Mouse (Mus musculus): ENCODE data around the gene Ap2a1. TPM values are rescaled to one million over a fixed set of nuclear protein-coding genes. Genes with fewer than 3 reads are reported as not detected.

The Ap2a1 gene
- polyA plus RNA-seq, 1 experiment from 2014 or later: 67.3 TPM

GRCm38 (mm10) chr7:44915314-44915713 is 14.0 kb downstream of the Ap2a1 start:
- Histone ChIP-seq H3K36me3 (ENCODE audit: control insufficient read depth, insufficient read depth, low read length) (peaks cover 44% of the 10 kb centered on the region), H3K4me3 (ENCODE audit: low read depth, low read length) (no peak overlapping the region), H3K27ac (ENCODE audit: low read length) (no peak overlapping the region), H3K4me1 (ENCODE audit: control insufficient read depth, insufficient read depth, low read length) (0 out of 2 replicates have a peak, but pooled peaks cover 2% of the 10 kb centered on the region), H3K27me3 (ENCODE audit: control insufficient read depth, insufficient read depth, low read length) (no peaks in the 10 kb centered on the region), H3K9me3 (ENCODE audit: control insufficient read depth, low read depth, low read length) (no peaks in the 10 kb centered on the region), H3K4me2 (replicated peaks; ENCODE audit: low read depth, low read length) (no peak overlapping the region), H3K9ac (replicated peaks; ENCODE audit: low read depth, low read length) (no peak overlapping the region)
- 93% methylated on average over 9 of the region's 9 CpGs for WGBS
- no peak for ATAC-seq (ENCODE audit: insufficient number of reproducible peaks, insufficient read depth, low FRiP score, low read depth)

- Histone ChIP-seq H3K4me3 (ENCODE audit: low read depth, low read length) (no peak overlapping the region), H3K4me2 (replicated peaks; ENCODE audit: low read depth, low read length) (no peak overlapping the region), H3K36me3 (ENCODE audit: control insufficient read depth, insufficient read depth, low read length) (peaks cover 53% of the 10 kb centered on the region), H3K9me3 (ENCODE audit: control insufficient read depth, low read depth, low read length) (no peaks in the 10 kb centered on the region), H3K27me3 (ENCODE audit: control insufficient read depth, insufficient read depth, low read length) (no peaks in the 10 kb centered on the region), H3K4me1 (ENCODE audit: control insufficient read depth, insufficient read depth, low read length) (0 out of 2 replicates have a peak, but pooled peaks cover 2% of the 10 kb centered on the region), H3K27ac (ENCODE audit: low read length) (no peak overlapping the region), H3K9ac (replicated peaks; ENCODE audit: low read depth, low read length) (no peak overlapping the region)
- 91% methylated on average over 2 of the region's 2 CpGs for WGBS
- ATAC-seq (ENCODE audit: insufficient number of reproducible peaks, insufficient read depth, low FRiP score, low read depth): no peak
Observed at GRCm38 (mm10) chr7:44914396-44914795, 14.9 kb downstream of the Ap2a1 start.

GRCm38 (mm10) chr7:44908706-44909476 is 20.4 kb downstream of the Ap2a1 start:
- Histone ChIP-seq H3K27ac (ENCODE audit: low read length) (no peak overlapping the region), H3K9ac (replicated peaks; ENCODE audit: low read depth, low read length) (no peak overlapping the region), H3K4me2 (replicated peaks; ENCODE audit: low read depth, low read length) (no peak overlapping the region), H3K4me3 (ENCODE audit: low read depth, low read length) (no peak overlapping the region), H3K4me1 (ENCODE audit: control insufficient read depth, insufficient read depth, low read length) (no peaks in the 10 kb centered on the region), H3K36me3 (ENCODE audit: control insufficient read depth, insufficient read depth, low read length) (peaks cover 85% of the 10 kb centered on the region), H3K27me3 (ENCODE audit: control insufficient read depth, insufficient read depth, low read length) (no peaks in the 10 kb centered on the region), H3K9me3 (ENCODE audit: control insufficient read depth, low read depth, low read length) (no peaks in the 10 kb centered on the region)
- 89% methylated on average over 15 of the region's 15 CpGs for WGBS
- no peak for ATAC-seq (ENCODE audit: insufficient number of reproducible peaks, insufficient read depth, low FRiP score, low read depth)

- Histone ChIP-seq H3K9ac (replicated peaks; ENCODE audit: low read depth, low read length) (no peak overlapping the region), H3K4me2 (replicated peaks; ENCODE audit: low read depth, low read length) (no peak overlapping the region), H3K4me1 (ENCODE audit: control insufficient read depth, insufficient read depth, low read length) (peaks cover 7% of the 10 kb centered on the region; the same call in 1 of the 2 replicates), H3K27ac (ENCODE audit: low read length) (no peak overlapping the region), H3K4me3 (ENCODE audit: low read depth, low read length) (no peak overlapping the region), H3K36me3 (ENCODE audit: control insufficient read depth, insufficient read depth, low read length) (peaks cover 79% of the 10 kb centered on the region), H3K9me3 (ENCODE audit: control insufficient read depth, low read depth, low read length) (no peaks in the 10 kb centered on the region), H3K27me3 (ENCODE audit: control insufficient read depth, insufficient read depth, low read length) (no peaks in the 10 kb centered on the region)
- no peak for ATAC-seq (ENCODE audit: insufficient number of reproducible peaks, insufficient read depth, low FRiP score, low read depth)
- WGBS: 93% methylated on average over 20 of the region's 20 CpGs
Observed at GRCm38 (mm10) chr7:44905430-44905829, 23.9 kb downstream of the Ap2a1 start.

- peaks cover 48% of the 10 kb centered on the region for H3K36me3 ChIP-seq (ENCODE audit: control insufficient read depth, insufficient read depth, low read length)
- H3K9me3 ChIP-seq (ENCODE audit: control insufficient read depth, low read depth, low read length): no peaks in the 10 kb centered on the region
- peak overlapping the region; percentile 23 for H3K4me3 ChIP-seq (ENCODE audit: low read depth, low read length)
- 9% methylated on average over 21 of the region's 21 CpGs for WGBS
- H3K27ac ChIP-seq (ENCODE audit: low read length): no peak overlapping the region
- H3K4me2 ChIP-seq (replicated peaks; ENCODE audit: low read depth, low read length): peak overlapping the region; percentile 46
- H3K9ac ChIP-seq (replicated peaks; ENCODE audit: low read depth, low read length): no peak overlapping the region; the same call in 1 of the 2 replicates
- peaks cover 20% of the 10 kb centered on the region; the same call in 1 of the 2 replicates for H3K4me1 ChIP-seq (ENCODE audit: control insufficient read depth, insufficient read depth, low read length)
- ATAC-seq (ENCODE audit: insufficient number of reproducible peaks, insufficient read depth, low FRiP score, low read depth): peak; percentile 25; the same call in 1 of the 2 replicates
- H3K27me3 ChIP-seq (ENCODE audit: control insufficient read depth, insufficient read depth, low read length): no peaks in the 10 kb centered on the region
Observed at GRCm38 (mm10) chr7:44901230-44901722, 28.0 kb downstream of the Ap2a1 start.

- Histone ChIP-seq H3K4me1 (ENCODE audit: control insufficient read depth, insufficient read depth, low read length) (peaks cover 20% of the 10 kb centered on the region; the same call in 1 of the 2 replicates), H3K9ac (replicated peaks; ENCODE audit: low read depth, low read length) (no peak overlapping the region), H3K4me2 (replicated peaks; ENCODE audit: low read depth, low read length) (no peak overlapping the region), H3K9me3 (ENCODE audit: control insufficient read depth, low read depth, low read length) (no peaks in the 10 kb centered on the region), H3K27me3 (ENCODE audit: control insufficient read depth, insufficient read depth, low read length) (no peaks in the 10 kb centered on the region), H3K4me3 (ENCODE audit: low read depth, low read length) (no peak overlapping the region), H3K36me3 (ENCODE audit: control insufficient read depth, insufficient read depth, low read length) (peaks cover 41% of the 10 kb centered on the region), H3K27ac (ENCODE audit: low read length) (no peak overlapping the region)
- ATAC-seq (ENCODE audit: insufficient number of reproducible peaks, insufficient read depth, low FRiP score, low read depth): no peak
- WGBS: 81% methylated on average over 11 of the region's 11 CpGs
Observed at GRCm38 (mm10) chr7:44900632-44901031, 28.7 kb downstream of the Ap2a1 start.

- 36% methylated on average over 19 of the region's 19 CpGs for WGBS
- no peaks in the 10 kb centered on the region for H3K9me3 ChIP-seq (ENCODE audit: control insufficient read depth, low read depth, low read length)
- ATAC-seq (ENCODE audit: insufficient number of reproducible peaks, insufficient read depth, low FRiP score, low read depth): 0 out of 2 replicates have a peak, but pooled peaks have one; percentile 1
- H3K4me2 ChIP-seq (replicated peaks; ENCODE audit: low read depth, low read length): no peak overlapping the region
- no peaks in the 10 kb centered on the region for H3K27me3 ChIP-seq (ENCODE audit: control insufficient read depth, insufficient read depth, low read length)
- H3K36me3 ChIP-seq (ENCODE audit: control insufficient read depth, insufficient read depth, low read length): peaks cover 21% of the 10 kb centered on the region
- H3K4me3 ChIP-seq (ENCODE audit: low read depth, low read length): no peak overlapping the region
- H3K9ac ChIP-seq (replicated peaks; ENCODE audit: low read depth, low read length): no peak overlapping the region
- H3K4me1 ChIP-seq (ENCODE audit: control insufficient read depth, insufficient read depth, low read length): peaks cover 26% of the 10 kb centered on the region; the same call in 1 of the 2 replicates
- no peak overlapping the region for H3K27ac ChIP-seq (ENCODE audit: low read length)
Observed at GRCm38 (mm10) chr7:44898607-44899006, 30.7 kb downstream of the Ap2a1 start.

GRCm38 (mm10) chr7:44896499-44896898 is 32.8 kb downstream of the Ap2a1 start:
- Histone ChIP-seq H3K9ac (replicated peaks; ENCODE audit: low read depth, low read length) (peak overlapping the region; percentile 78), H3K27ac (ENCODE audit: low read length) (peak overlapping the region; percentile 83), H3K9me3 (ENCODE audit: control insufficient read depth, low read depth, low read length) (no peaks in the 10 kb centered on the region), H3K27me3 (ENCODE audit: control insufficient read depth, insufficient read depth, low read length) (no peaks in the 10 kb centered on the region), H3K4me3 (ENCODE audit: low read depth, low read length) (peak overlapping the region; percentile 59), H3K4me2 (replicated peaks; ENCODE audit: low read depth, low read length) (peak overlapping the region; percentile 66), H3K4me1 (ENCODE audit: control insufficient read depth, insufficient read depth, low read length) (peaks cover 30% of the 10 kb centered on the region; the same call in 1 of the 2 replicates), H3K36me3 (ENCODE audit: control insufficient read depth, insufficient read depth, low read length) (peaks cover 11% of the 10 kb centered on the region; the same call in 1 of the 2 replicates)
- no peak for ATAC-seq (ENCODE audit: insufficient number of reproducible peaks, insufficient read depth, low FRiP score, low read depth)
- 35% methylated on average over 10 of the region's 10 CpGs for WGBS

All from stomach, embryonic 14.5 days (tissue).